Mouse (Mus musculus): Measurements from ENCODE around the gene Adrm1. TPM values are rescaled to one million over a fixed set of nuclear protein-coding genes. Genes with fewer than 3 reads are reported as not detected.
A peak's percentile ranks its signal among the peaks of the same experiment; 100 is the strongest.

Gene Adrm1
- polyA plus RNA-seq, 1 experiment: 114 TPM

GRCm38 (mm10) chr2:180202805-180203204 is 31.5 kb downstream of the Adrm1 start:
- H3K4me3 ChIP-seq (replicated peaks; ENCODE audit: insufficient read depth, low read depth, low read length): no peak overlapping the region
- H3K27me3 ChIP-seq (ENCODE audit: control insufficient read depth, insufficient read depth, low read length): no peaks in the 10 kb centered on the region
- TF ChIP-seq POLR2A (IDR thresholded peaks at IDR 0.05; ENCODE audit: borderline replicate concordance, insufficient read depth, low read length): no peak
- TF ChIP-seq CTCF (IDR thresholded peaks at IDR 0.05; ENCODE audit: borderline replicate concordance, insufficient read depth, low read depth, low read length): no peak
- peaks cover 16% of the 10 kb centered on the region for H3K4me1 ChIP-seq (ENCODE audit: control insufficient read depth, insufficient read depth, low read length)
- no peak for DNase-seq
- H3K27ac ChIP-seq (ENCODE audit: insufficient read depth, low read length): no peak overlapping the region
- WGBS: 21% methylated on average over 10 of the region's 10 CpGs

- peaks cover 11% of the 10 kb centered on the region for H3K4me1 ChIP-seq (ENCODE audit: control insufficient read depth, insufficient read depth, low read length)
- no peaks in the 10 kb centered on the region for H3K27me3 ChIP-seq (ENCODE audit: control insufficient read depth, insufficient read depth, low read length)
- H3K27ac ChIP-seq (ENCODE audit: insufficient read depth, low read length): no peak overlapping the region
- WGBS: 87% methylated on average over 9 of the region's 9 CpGs
- DNase-seq: no peak
- no peak for TF ChIP-seq CTCF (IDR thresholded peaks at IDR 0.05; ENCODE audit: borderline replicate concordance, insufficient read depth, low read depth, low read length)
- no peak for TF ChIP-seq POLR2A (IDR thresholded peaks at IDR 0.05; ENCODE audit: borderline replicate concordance, insufficient read depth, low read length)
- H3K4me3 ChIP-seq (replicated peaks; ENCODE audit: insufficient read depth, low read depth, low read length): no peak overlapping the region
Measured at GRCm38 (mm10) chr2:180204501-180204900, 33.2 kb downstream of the Adrm1 start.

GRCm38 (mm10) chr2:180205083-180205955 is 34.0 kb downstream of the Adrm1 start:
- no peak overlapping the region for H3K4me3 ChIP-seq (replicated peaks; ENCODE audit: insufficient read depth, low read depth, low read length)
- 64% methylated on average over 12 of the region's 12 CpGs for WGBS
- H3K4me1 ChIP-seq (ENCODE audit: control insufficient read depth, insufficient read depth, low read length): peaks cover 11% of the 10 kb centered on the region
- H3K27me3 ChIP-seq (ENCODE audit: control insufficient read depth, insufficient read depth, low read length): no peaks in the 10 kb centered on the region
- no peak for DNase-seq
- H3K27ac ChIP-seq (ENCODE audit: insufficient read depth, low read length): no peak overlapping the region
- TF ChIP-seq POLR2A (IDR thresholded peaks at IDR 0.05; ENCODE audit: borderline replicate concordance, insufficient read depth, low read length): no peak
- no peak for TF ChIP-seq CTCF (IDR thresholded peaks at IDR 0.05; ENCODE audit: borderline replicate concordance, insufficient read depth, low read depth, low read length)

- H3K4me1 ChIP-seq (ENCODE audit: control insufficient read depth, insufficient read depth, low read length): peaks cover 11% of the 10 kb centered on the region
- H3K27ac ChIP-seq (ENCODE audit: insufficient read depth, low read length): no peak overlapping the region
- no peak for TF ChIP-seq POLR2A (IDR thresholded peaks at IDR 0.05; ENCODE audit: borderline replicate concordance, insufficient read depth, low read length)
- no peak for TF ChIP-seq CTCF (IDR thresholded peaks at IDR 0.05; ENCODE audit: borderline replicate concordance, insufficient read depth, low read depth, low read length)
- WGBS: 59% methylated on average over 2 of the region's 2 CpGs
- no peak for DNase-seq
- no peak overlapping the region for H3K4me3 ChIP-seq (replicated peaks; ENCODE audit: insufficient read depth, low read depth, low read length)
- no peaks in the 10 kb centered on the region for H3K27me3 ChIP-seq (ENCODE audit: control insufficient read depth, insufficient read depth, low read length)
Measured at GRCm38 (mm10) chr2:180205956-180206280, 34.6 kb downstream of the Adrm1 start.

- no peak for TF ChIP-seq POLR2A (IDR thresholded peaks at IDR 0.05; ENCODE audit: borderline replicate concordance, insufficient read depth, low read length)
- peak; percentile 43; the same call in 1 of the 2 replicates for TF ChIP-seq CTCF (IDR thresholded peaks at IDR 0.05; ENCODE audit: borderline replicate concordance, insufficient read depth, low read depth, low read length)
- Histone ChIP-seq H3K27ac (ENCODE audit: insufficient read depth, low read length) (no peak overlapping the region), H3K4me1 (ENCODE audit: control insufficient read depth, insufficient read depth, low read length) (peaks cover 3% of the 10 kb centered on the region), H3K4me3 (replicated peaks; ENCODE audit: insufficient read depth, low read depth, low read length) (no peak overlapping the region), H3K27me3 (ENCODE audit: control insufficient read depth, insufficient read depth, low read length) (no peaks in the 10 kb centered on the region)
- DNase-seq: no peak
- 24% methylated on average over 7 of the region's 7 CpGs for WGBS
Measured at GRCm38 (mm10) chr2:180207840-180208239, 36.6 kb downstream of the Adrm1 start.

- Histone ChIP-seq H3K27ac (ENCODE audit: insufficient read depth, low read length) (no peak overlapping the region), H3K4me3 (replicated peaks; ENCODE audit: insufficient read depth, low read depth, low read length) (no peak overlapping the region), H3K27me3 (ENCODE audit: control insufficient read depth, insufficient read depth, low read length) (no peaks in the 10 kb centered on the region), H3K4me1 (ENCODE audit: control insufficient read depth, insufficient read depth, low read length) (no peaks in the 10 kb centered on the region)
- 82% methylated on average over 1 of the region's 1 CpGs for WGBS
- TF ChIP-seq POLR2A (IDR thresholded peaks at IDR 0.05; ENCODE audit: borderline replicate concordance, insufficient read depth, low read length) (no peak), CTCF (IDR thresholded peaks at IDR 0.05; ENCODE audit: borderline replicate concordance, insufficient read depth, low read depth, low read length) (no peak)
- no peak for DNase-seq
Measured at GRCm38 (mm10) chr2:180208976-180209375, 37.7 kb downstream of the Adrm1 start.

GRCm38 (mm10) chr2:180212255-180212654 is 41.0 kb downstream of the Adrm1 start:
- no peaks in the 10 kb centered on the region for H3K27me3 ChIP-seq (ENCODE audit: control insufficient read depth, insufficient read depth, low read length)
- no peak overlapping the region for H3K27ac ChIP-seq (ENCODE audit: insufficient read depth, low read length)
- DNase-seq: no peak
- H3K4me3 ChIP-seq (replicated peaks; ENCODE audit: insufficient read depth, low read depth, low read length): no peak overlapping the region
- H3K4me1 ChIP-seq (ENCODE audit: control insufficient read depth, insufficient read depth, low read length): peaks cover 12% of the 10 kb centered on the region
- TF ChIP-seq CTCF (IDR thresholded peaks at IDR 0.05; ENCODE audit: borderline replicate concordance, insufficient read depth, low read depth, low read length): no peak
- TF ChIP-seq POLR2A (IDR thresholded peaks at IDR 0.05; ENCODE audit: borderline replicate concordance, insufficient read depth, low read length): no peak
- WGBS: 95% methylated on average over 3 of the region's 3 CpGs

- DNase-seq: no peak
- Histone ChIP-seq H3K27ac (ENCODE audit: insufficient read depth, low read length) (no peak overlapping the region), H3K4me3 (replicated peaks; ENCODE audit: insufficient read depth, low read depth, low read length) (no peak overlapping the region), H3K4me1 (ENCODE audit: control insufficient read depth, insufficient read depth, low read length) (peaks cover 24% of the 10 kb centered on the region), H3K27me3 (ENCODE audit: control insufficient read depth, insufficient read depth, low read length) (no peaks in the 10 kb centered on the region)
- TF ChIP-seq CTCF (IDR thresholded peaks at IDR 0.05; ENCODE audit: borderline replicate concordance, insufficient read depth, low read depth, low read length) (no peak), POLR2A (IDR thresholded peaks at IDR 0.05; ENCODE audit: borderline replicate concordance, insufficient read depth, low read length) (no peak)
- 37% methylated on average over 4 of the region's 4 CpGs for WGBS
Measured at GRCm38 (mm10) chr2:180214352-180214978, 43.2 kb downstream of the Adrm1 start.

Data from cerebellum, adult 2 months (tissue).